Mouse (Mus musculus): ENCODE results near the gene Uqcc3.
"Not testable (repeated sequence)": the region's sequence is repeated elsewhere in the genome, so short reads cannot be mapped to it uniquely, and the experiment has no call there.

Gene Uqcc3

GRCm38 (mm10) chr19:8880311-8881033 is at the start of gene Uqcc3:
TSS of gene Uqcc3 (minus strand) at chr19:8880923.
- peak; percentile 91 to 94 for DNase-seq (ENCODE audit: low spot score in 2 of 2)

GRCm38 (mm10) chr19:8930117-8930516 is 49.4 kb upstream of the Uqcc3 start:
- DNase-seq (ENCODE audit: low spot score in 2 of 2): peak in 1 of 2 experiments; percentile 67

GRCm38 (mm10) chr19:8929224-8930088 is 48.7 kb upstream of the Uqcc3 start, which contains the start of the genes Rom1 and Eml3:
TSS of gene Rom1 (minus strand) at chr19:8929356.
TSS of gene Eml3 (plus strand) at chr19:8929552.
- DNase-seq (ENCODE audit: low spot score in 2 of 2): peak; percentile 88 to 93

- DNase-seq (ENCODE audit: low spot score in 2 of 2): peak in 1 of 2 experiments; percentile 69
Observed at GRCm38 (mm10) chr19:8928689-8929223, 48.0 kb upstream of the Uqcc3 start.

GRCm38 (mm10) chr19:8927891-8928525 is 47.3 kb upstream of the Uqcc3 start:
- DNase-seq (ENCODE audit: low spot score in 2 of 2): peak in 1 of 2 experiments; percentile 60

- DNase-seq (ENCODE audit: low spot score in 2 of 2): peak in 1 of 2 experiments; percentile 60
Observed at GRCm38 (mm10) chr19:8926766-8927165, 46.0 kb upstream of the Uqcc3 start.

- no peak for DNase-seq (ENCODE audit: low spot score in 2 of 2)
Observed at GRCm38 (mm10) chr19:8921741-8922140, 41.0 kb upstream of the Uqcc3 start.

GRCm38 (mm10) chr19:8920836-8921291 is 40.1 kb upstream of the Uqcc3 start:
- DNase-seq (ENCODE audit: low spot score in 2 of 2): peak in 1 of 2 experiments; percentile 31

GRCm38 (mm10) chr19:8920073-8920736 is 39.5 kb upstream of the Uqcc3 start, which contains the start of gene B3gat3:
TSS of gene B3gat3 (plus strand) at chr19:8920374.
- peak; percentile 89 to 92 for DNase-seq (ENCODE audit: low spot score in 2 of 2)

GRCm38 (mm10) chr19:8919684-8920072 is 39.0 kb upstream of the Uqcc3 start:
- DNase-seq (ENCODE audit: low spot score in 2 of 2): no peak

- DNase-seq (ENCODE audit: low spot score in 2 of 2): no peak
Observed at GRCm38 (mm10) chr19:8919000-8919399, 38.3 kb upstream of the Uqcc3 start.

GRCm38 (mm10) chr19:8914212-8914611 is 33.5 kb upstream of the Uqcc3 start:
- no peak for DNase-seq (ENCODE audit: low spot score in 2 of 2)

GRCm38 (mm10) chr19:8911810-8912209 is 31.1 kb upstream of the Uqcc3 start:
- no peak for DNase-seq (ENCODE audit: low spot score in 2 of 2)

- no peak for DNase-seq (ENCODE audit: low spot score in 2 of 2)
Observed at GRCm38 (mm10) chr19:8908531-8908930, 27.8 kb upstream of the Uqcc3 start.

- no peak for DNase-seq (ENCODE audit: low spot score in 2 of 2)
Observed at GRCm38 (mm10) chr19:8903412-8903811, 22.7 kb upstream of the Uqcc3 start.

GRCm38 (mm10) chr19:8899079-8899478 is 18.4 kb upstream of the Uqcc3 start:
- DNase-seq (ENCODE audit: low spot score in 2 of 2): no peak

- DNase-seq (ENCODE audit: low spot score in 2 of 2): no peak
Observed at GRCm38 (mm10) chr19:8898576-8898975, 17.9 kb upstream of the Uqcc3 start.

- DNase-seq (ENCODE audit: low spot score in 2 of 2): peak; percentile 95 to 97
Observed at GRCm38 (mm10) chr19:8897865-8898495, 17.3 kb upstream of the Uqcc3 start, which contains the start of gene Ganab. TSS of gene Ganab (plus strand) at chr19:8898071.

GRCm38 (mm10) chr19:8897211-8897864 is 16.6 kb upstream of the Uqcc3 start:
- peak in 1 of 2 experiments; percentile 70 for DNase-seq (ENCODE audit: low spot score in 2 of 2)

- DNase-seq (ENCODE audit: low spot score in 2 of 2): not testable (repeated sequence)
Observed at GRCm38 (mm10) chr19:8896231-8896630, 15.5 kb upstream of the Uqcc3 start.

Data from spleen, postnatal 4 days (tissue).